Mouse (Mus musculus): ENCODE data around the gene Mgat1.

DNA sequence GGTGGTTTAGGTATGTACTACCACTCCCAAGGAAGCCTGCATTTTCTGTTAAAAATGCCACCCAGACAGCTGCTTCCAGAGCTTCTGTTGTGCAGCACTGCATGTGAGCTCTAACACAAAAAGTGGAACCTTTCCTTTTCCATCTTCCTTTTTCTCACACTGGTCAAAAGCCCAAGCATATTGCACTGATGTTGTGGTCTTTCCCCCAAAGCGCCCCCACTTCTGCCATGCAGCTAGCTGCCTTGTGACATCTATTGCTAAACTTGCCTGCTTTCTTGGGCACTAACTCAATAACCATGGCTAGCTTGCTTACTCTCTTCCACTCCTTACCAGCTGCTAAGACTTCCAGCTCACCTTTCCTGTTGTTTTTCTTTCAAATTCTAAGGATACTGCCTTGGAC is 19.5 kb upstream of the Mgat1 start:
- no peak for TF ChIP-seq CTCF (IDR thresholded peaks at IDR 0.05; ENCODE audit: low read depth, low read length)
- TF ChIP-seq POLR2A (IDR thresholded peaks at IDR 0.05; ENCODE audit: borderline replicate concordance, low read depth, low read length) = no peak

All from bone marrow macrophage, adult 2 months (primary cell).